Mouse (Mus musculus): ENCODE measurements around the gene Oprd1. TPM values are rescaled to one million over a fixed set of nuclear protein-coding genes. Genes with fewer than 3 reads are reported as not detected.

The Oprd1 gene
- polyA plus RNA-seq, 1 experiment from 2014 or later = 0.19 TPM

DNA sequence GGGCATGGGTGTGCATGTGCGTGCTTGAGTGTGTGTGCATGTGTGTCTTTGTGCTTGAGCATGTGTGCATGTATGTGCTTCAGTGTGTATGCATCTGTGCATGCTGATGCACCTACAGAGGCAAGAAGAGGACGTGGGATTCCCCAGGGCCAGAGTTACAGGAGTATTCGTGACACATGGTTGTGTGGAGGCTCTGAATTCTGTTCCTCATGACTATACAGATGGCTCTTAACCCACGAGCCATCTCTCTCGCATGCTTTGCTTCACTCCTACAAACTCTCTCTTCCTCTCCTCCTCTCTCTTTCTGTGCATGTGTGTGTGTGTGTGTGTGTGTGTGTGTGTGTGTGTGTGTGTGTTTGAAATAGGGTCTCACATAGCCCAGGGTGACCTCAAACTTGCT is 25.5 kb upstream of the Oprd1 start:
- Histone ChIP-seq H3K4me1 (ENCODE audit: control insufficient read depth, insufficient read depth, low read length) (peaks cover 18% of the 10 kb centered on the region; the same call in 1 of the 2 replicates), H3K4me2 (ENCODE audit: low read depth, low read length) (no peak overlapping the region), H3K4me3 (ENCODE audit: low read depth, low read length) (no peak overlapping the region), H3K27me3 (replicated peaks; ENCODE audit: control insufficient read depth, insufficient read depth, low read length) (no peaks in the 10 kb centered on the region), H3K27ac (replicated peaks; ENCODE audit: low read depth, low read length) (no peak overlapping the region), H3K9me3 (ENCODE audit: control insufficient read depth, low read length) (no peaks in the 10 kb centered on the region), H3K9ac (ENCODE audit: low read depth, low read length) (no peak overlapping the region), H3K36me3 (ENCODE audit: control insufficient read depth, insufficient read depth, low read length) (no peaks in the 10 kb centered on the region)
- DNase-seq (ENCODE audit: low spot score) (no peak), ATAC-seq (ENCODE audit: low read depth) (no peak)
- WGBS = 85% methylated on average over 5 of the region's 5 CpGs

DNA sequence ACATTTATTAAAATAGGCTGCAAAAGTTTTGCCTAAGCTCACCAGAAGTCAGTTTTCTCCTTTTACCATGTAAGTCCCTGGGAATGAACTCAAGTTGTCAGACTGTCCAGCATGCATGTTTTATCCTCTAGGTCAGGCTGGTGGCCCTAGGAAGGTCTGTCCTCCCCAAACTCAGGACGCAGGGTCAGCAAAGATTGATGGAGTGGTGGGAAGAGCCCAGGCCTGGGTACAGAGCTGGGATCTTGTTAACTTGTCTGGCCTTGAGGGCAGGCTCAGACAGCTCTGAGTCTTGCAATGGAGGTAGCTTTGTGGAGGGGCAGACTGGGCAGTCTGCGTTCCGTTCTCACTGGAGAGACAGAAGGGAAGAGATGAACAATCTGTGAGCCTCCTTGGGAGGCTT is 25.0 kb upstream of the Oprd1 start:
- H3K27ac ChIP-seq (replicated peaks; ENCODE audit: low read depth, low read length) = no peak overlapping the region
- no peak overlapping the region for H3K4me3 ChIP-seq (ENCODE audit: low read depth, low read length)
- no peak for ATAC-seq (ENCODE audit: low read depth)
- no peaks in the 10 kb centered on the region for H3K9me3 ChIP-seq (ENCODE audit: control insufficient read depth, low read length)
- H3K4me2 ChIP-seq (ENCODE audit: low read depth, low read length) = no peak overlapping the region
- no peak overlapping the region for H3K9ac ChIP-seq (ENCODE audit: low read depth, low read length)
- no peaks in the 10 kb centered on the region for H3K36me3 ChIP-seq (ENCODE audit: control insufficient read depth, insufficient read depth, low read length)
- H3K4me1 ChIP-seq (ENCODE audit: control insufficient read depth, insufficient read depth, low read length) = peaks cover 18% of the 10 kb centered on the region; the same call in 1 of the 2 replicates
- no peak for DNase-seq (ENCODE audit: low spot score)
- 94% methylated on average over 3 of the region's 3 CpGs for WGBS
- H3K27me3 ChIP-seq (replicated peaks; ENCODE audit: control insufficient read depth, insufficient read depth, low read length) = no peaks in the 10 kb centered on the region

DNA sequence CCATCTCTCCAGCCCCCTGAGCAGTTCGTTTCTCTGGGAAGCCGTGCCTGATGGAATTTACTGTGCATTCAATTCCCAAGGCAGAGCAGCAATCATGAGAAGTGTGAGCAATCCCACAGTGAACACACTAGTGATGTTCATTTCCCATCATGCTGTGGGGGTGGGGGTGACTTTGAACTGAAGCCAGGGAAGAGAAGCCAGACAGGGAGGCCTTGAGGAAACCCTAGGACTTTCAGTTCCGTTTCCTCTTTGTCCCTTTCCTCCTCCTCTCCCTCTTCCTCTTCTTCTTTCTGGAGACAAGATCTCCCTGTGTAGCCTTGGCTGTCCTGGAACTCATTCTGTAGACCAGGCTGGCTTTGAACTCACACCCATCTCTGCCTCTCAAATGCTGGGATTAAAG is 23.1 kb upstream of the Oprd1 start:
- DNase-seq (ENCODE audit: low spot score) (no peak), ATAC-seq (ENCODE audit: low read depth) (no peak)
- WGBS = 74% methylated on average over 3 of the region's 3 CpGs
- Histone ChIP-seq H3K4me2 (ENCODE audit: low read depth, low read length) (no peak overlapping the region), H3K4me3 (ENCODE audit: low read depth, low read length) (no peak overlapping the region), H3K27me3 (replicated peaks; ENCODE audit: control insufficient read depth, insufficient read depth, low read length) (no peaks in the 10 kb centered on the region), H3K9ac (ENCODE audit: low read depth, low read length) (no peak overlapping the region), H3K9me3 (ENCODE audit: control insufficient read depth, low read length) (no peaks in the 10 kb centered on the region), H3K36me3 (ENCODE audit: control insufficient read depth, insufficient read depth, low read length) (no peaks in the 10 kb centered on the region), H3K4me1 (ENCODE audit: control insufficient read depth, insufficient read depth, low read length) (peaks cover 18% of the 10 kb centered on the region; the same call in 1 of the 2 replicates), H3K27ac (replicated peaks; ENCODE audit: low read depth, low read length) (no peak overlapping the region)

DNA sequence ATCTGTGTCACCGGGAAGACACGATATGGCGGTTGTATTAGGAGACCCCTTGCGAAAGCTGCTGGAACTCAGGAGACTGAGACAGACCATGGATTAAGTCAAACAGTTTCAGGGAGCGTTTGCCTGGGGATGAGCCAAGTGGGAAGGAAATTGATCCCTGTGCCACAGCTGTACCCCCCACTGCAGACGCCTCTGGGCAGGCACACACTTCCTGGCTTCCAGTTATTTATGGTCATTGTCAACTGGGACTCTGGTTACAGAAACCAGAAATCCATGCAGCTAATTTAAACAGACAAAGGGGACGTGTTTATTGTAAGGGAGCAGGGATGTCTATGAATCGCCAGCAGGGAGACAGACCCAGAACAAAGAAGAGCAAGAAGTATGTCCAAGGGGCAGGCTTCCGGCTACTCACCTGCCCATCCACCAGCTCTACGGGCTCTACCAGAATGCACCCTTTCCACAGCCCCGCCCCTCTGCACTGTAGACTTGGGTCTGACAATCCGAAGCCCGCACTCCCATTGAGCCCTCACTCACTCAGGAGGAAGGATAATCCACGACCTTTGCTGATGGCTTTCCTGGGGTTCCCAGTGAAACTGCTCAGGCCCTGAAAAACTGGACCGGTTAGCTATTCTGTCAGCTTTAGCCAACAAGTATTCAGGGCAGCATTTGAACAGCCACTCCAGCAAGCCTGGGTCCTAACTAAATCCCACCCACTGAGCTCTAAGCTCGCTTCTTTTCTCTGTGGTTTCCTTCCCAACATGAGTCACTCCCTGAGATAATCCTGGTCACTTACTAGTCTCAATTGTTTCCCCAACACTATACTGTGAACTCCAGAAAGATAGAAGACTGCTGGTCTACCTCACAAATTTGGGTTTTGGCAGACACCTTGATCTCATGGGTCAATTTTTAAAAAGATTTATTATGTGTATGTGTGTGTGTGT is 22.3 kb upstream of the Oprd1 start:
- no peaks in the 10 kb centered on the region for H3K27me3 ChIP-seq (replicated peaks; ENCODE audit: control insufficient read depth, insufficient read depth, low read length)
- no peak overlapping the region for H3K9ac ChIP-seq (ENCODE audit: low read depth, low read length)
- DNase-seq (ENCODE audit: low spot score) (no peak), ATAC-seq (ENCODE audit: low read depth) (no peak)
- no peak overlapping the region for H3K27ac ChIP-seq (replicated peaks; ENCODE audit: low read depth, low read length)
- peaks cover 18% of the 10 kb centered on the region; the same call in 1 of the 2 replicates for H3K4me1 ChIP-seq (ENCODE audit: control insufficient read depth, insufficient read depth, low read length)
- no peaks in the 10 kb centered on the region for H3K36me3 ChIP-seq (ENCODE audit: control insufficient read depth, insufficient read depth, low read length)
- no peak overlapping the region for H3K4me3 ChIP-seq (ENCODE audit: low read depth, low read length)
- H3K9me3 ChIP-seq (ENCODE audit: control insufficient read depth, low read length) = no peaks in the 10 kb centered on the region
- H3K4me2 ChIP-seq (ENCODE audit: low read depth, low read length) = no peak overlapping the region
- 58% methylated on average over 16 of the region's 16 CpGs for WGBS

DNA sequence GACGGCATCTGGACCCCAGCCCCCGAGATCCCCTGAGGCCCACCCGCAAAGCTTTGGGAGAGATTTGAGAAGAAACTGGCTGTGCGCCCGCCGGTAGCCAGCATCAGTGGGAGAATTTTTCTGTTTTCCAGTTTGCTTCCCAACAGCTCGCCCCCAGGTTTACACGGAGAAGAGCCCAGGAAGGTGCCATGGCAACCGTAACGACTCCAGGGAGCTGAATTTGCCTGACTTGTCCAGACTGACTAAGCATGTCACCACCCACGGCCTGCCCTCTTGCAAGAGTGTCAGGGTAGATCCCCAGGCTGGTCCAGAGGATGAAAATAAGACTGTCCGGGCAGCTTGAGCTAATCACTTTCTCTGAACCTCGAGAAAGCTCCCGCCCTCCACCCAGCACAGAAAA is 21.4 kb upstream of the Oprd1 start:
- Histone ChIP-seq H3K4me3 (ENCODE audit: low read depth, low read length) (no peak overlapping the region), H3K27ac (replicated peaks; ENCODE audit: low read depth, low read length) (no peak overlapping the region), H3K27me3 (replicated peaks; ENCODE audit: control insufficient read depth, insufficient read depth, low read length) (no peaks in the 10 kb centered on the region), H3K4me1 (ENCODE audit: control insufficient read depth, insufficient read depth, low read length) (peaks cover 18% of the 10 kb centered on the region; the same call in 1 of the 2 replicates), H3K4me2 (ENCODE audit: low read depth, low read length) (no peak overlapping the region), H3K36me3 (ENCODE audit: control insufficient read depth, insufficient read depth, low read length) (no peaks in the 10 kb centered on the region), H3K9me3 (ENCODE audit: control insufficient read depth, low read length) (no peaks in the 10 kb centered on the region), H3K9ac (ENCODE audit: low read depth, low read length) (no peak overlapping the region)
- 48% methylated on average over 14 of the region's 14 CpGs for WGBS
- ATAC-seq (ENCODE audit: low read depth) = no peak
- DNase-seq (ENCODE audit: low spot score) = no peak

DNA sequence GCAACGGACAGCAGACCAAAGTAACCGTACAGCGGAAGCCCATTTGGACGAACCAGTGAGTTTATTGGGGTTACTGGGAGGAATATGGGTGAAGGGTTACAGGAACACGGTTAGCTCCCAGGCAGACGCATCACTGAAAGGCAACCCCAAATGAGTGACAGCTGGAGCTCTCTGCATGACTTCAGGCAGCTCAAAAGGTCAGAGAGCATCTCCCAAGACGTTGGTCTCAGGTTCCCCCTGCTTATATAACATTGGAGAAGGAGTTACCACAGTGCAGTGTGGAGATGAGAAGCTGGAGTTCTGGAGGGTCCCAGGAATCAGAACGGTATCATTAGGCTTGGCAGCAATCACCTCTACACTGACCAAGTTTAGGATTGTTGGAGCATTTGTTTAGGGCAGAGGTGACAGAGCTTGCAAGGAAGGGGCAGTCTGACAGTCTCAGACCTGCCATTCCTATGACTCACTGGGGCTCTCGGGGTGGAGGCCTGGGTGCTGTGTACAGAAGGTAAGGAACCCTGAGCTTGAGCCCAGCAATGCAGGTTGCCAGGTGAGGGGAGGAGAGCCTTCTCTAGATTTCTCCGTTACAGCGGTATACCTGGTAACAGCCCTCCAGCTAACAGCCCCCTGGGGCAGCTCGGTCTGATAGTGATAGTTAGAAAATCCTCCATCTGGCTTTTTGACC is 12.8 kb upstream of the Oprd1 start:
- WGBS = 48% methylated on average over 12 of the region's 12 CpGs
- Histone ChIP-seq H3K27me3 (replicated peaks; ENCODE audit: control insufficient read depth, insufficient read depth, low read length) (no peaks in the 10 kb centered on the region), H3K4me1 (ENCODE audit: control insufficient read depth, insufficient read depth, low read length) (no peaks in the 10 kb centered on the region), H3K4me2 (ENCODE audit: low read depth, low read length) (no peak overlapping the region), H3K9ac (ENCODE audit: low read depth, low read length) (no peak overlapping the region), H3K36me3 (ENCODE audit: control insufficient read depth, insufficient read depth, low read length) (no peaks in the 10 kb centered on the region), H3K4me3 (ENCODE audit: low read depth, low read length) (no peak overlapping the region), H3K27ac (replicated peaks; ENCODE audit: low read depth, low read length) (no peak overlapping the region), H3K9me3 (ENCODE audit: control insufficient read depth, low read length) (peaks cover 4% of the 10 kb centered on the region; the same call in 1 of the 2 replicates)
- ATAC-seq (ENCODE audit: low read depth) (no peak), DNase-seq (ENCODE audit: low spot score) (no peak)

DNA sequence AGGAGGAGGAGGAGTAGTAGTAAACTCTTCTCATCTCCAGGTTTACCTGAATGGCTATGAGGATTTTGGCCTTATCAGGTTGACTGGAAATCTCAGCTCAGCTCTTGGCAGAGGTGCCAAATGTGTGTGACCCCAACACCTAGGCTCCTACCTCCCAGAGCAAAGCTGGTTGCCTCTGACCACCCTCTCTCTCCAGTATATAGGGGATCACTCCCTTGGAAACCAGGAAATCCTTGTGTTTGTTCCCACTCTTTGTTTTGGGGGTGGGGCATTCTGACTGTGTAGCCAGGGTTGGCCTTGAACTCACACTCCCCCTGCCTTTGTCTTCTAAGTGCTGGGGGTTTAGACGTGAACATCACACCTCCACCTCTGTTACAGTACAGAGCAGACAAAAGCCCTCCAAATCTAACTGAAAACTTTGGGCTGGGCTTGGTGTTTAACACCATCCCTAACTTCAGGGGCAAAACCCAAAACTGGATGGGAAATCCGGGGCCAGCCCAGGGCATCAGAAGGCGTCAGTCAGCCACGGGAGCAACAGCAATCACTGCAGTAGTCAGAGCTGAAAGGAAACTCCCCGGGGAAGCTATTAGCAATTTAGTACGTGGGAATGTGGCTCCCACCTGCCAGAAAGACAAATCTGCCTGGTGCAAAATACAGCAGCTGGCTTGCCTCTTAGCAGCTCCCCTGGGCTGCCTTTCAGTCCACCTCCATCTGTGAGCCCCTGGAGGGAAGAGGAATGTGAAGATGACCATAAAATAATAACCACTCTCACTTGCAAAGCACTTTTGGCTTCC is 10.8 kb upstream of the Oprd1 start:
- WGBS = 8% methylated on average over 6 of the region's 6 CpGs
- Histone ChIP-seq H3K27me3 (replicated peaks; ENCODE audit: control insufficient read depth, insufficient read depth, low read length) (no peaks in the 10 kb centered on the region), H3K4me2 (ENCODE audit: low read depth, low read length) (no peak overlapping the region), H3K36me3 (ENCODE audit: control insufficient read depth, insufficient read depth, low read length) (no peaks in the 10 kb centered on the region), H3K9me3 (ENCODE audit: control insufficient read depth, low read length) (peaks cover 4% of the 10 kb centered on the region; the same call in 1 of the 2 replicates), H3K4me3 (ENCODE audit: low read depth, low read length) (no peak overlapping the region), H3K9ac (ENCODE audit: low read depth, low read length) (no peak overlapping the region), H3K4me1 (ENCODE audit: control insufficient read depth, insufficient read depth, low read length) (no peaks in the 10 kb centered on the region), H3K27ac (replicated peaks; ENCODE audit: low read depth, low read length) (no peak overlapping the region)
- ATAC-seq (ENCODE audit: low read depth) (no peak), DNase-seq (ENCODE audit: low spot score) (peak; percentile 67)

DNA sequence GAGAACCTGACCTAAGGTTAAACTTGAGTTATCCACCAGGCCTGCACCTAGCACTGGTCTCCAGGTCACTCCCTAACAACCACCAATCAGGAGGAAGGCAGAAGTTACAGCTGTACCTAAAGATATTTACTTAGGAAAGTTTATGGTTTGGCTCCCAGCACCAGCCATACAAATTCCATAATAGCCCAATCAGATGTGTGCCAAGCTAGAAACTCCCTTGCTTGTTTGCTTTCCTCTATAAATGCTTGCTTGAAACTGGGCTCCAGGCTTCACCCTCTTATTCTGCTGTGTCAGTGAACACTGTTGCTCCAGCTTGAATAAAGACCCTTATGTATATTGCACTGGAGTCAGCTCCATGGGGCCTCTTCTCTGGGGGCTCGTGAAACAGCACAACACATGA is 7.4 kb upstream of the Oprd1 start:
- no peak overlapping the region for H3K9ac ChIP-seq (ENCODE audit: low read depth, low read length)
- 64% methylated on average over 1 of the region's 1 CpGs for whole genome bisulfite sequencing
- H3K27me3 ChIP-seq (replicated peaks; ENCODE audit: control insufficient read depth, insufficient read depth, low read length) = no peaks in the 10 kb centered on the region
- DNase-seq (ENCODE audit: low spot score) = no peak
- H3K4me1 ChIP-seq (ENCODE audit: control insufficient read depth, insufficient read depth, low read length) = no peaks in the 10 kb centered on the region
- ATAC-seq (ENCODE audit: low read depth) = no peak
- H3K4me3 ChIP-seq (ENCODE audit: low read depth, low read length) = no peak overlapping the region
- H3K4me2 ChIP-seq (ENCODE audit: low read depth, low read length) = no peak overlapping the region
- no peaks in the 10 kb centered on the region for H3K36me3 ChIP-seq (ENCODE audit: control insufficient read depth, insufficient read depth, low read length)
- H3K27ac ChIP-seq (replicated peaks; ENCODE audit: low read depth, low read length) = no peak overlapping the region
- H3K9me3 ChIP-seq (ENCODE audit: control insufficient read depth, low read length) = peaks cover 4% of the 10 kb centered on the region; the same call in 1 of the 2 replicates
